Mouse (Mus musculus) erythroblast, embryonic 14.5 days (primary cell): ENCODE data around the gene Grid1.

ENCODE experiments used
- GATA1 ChIP-seq: IDR thresholded peaks from 2 replicates; pipeline ENCODE4 v1.6.1; 2012; ENCODE audit warnings: low read length, inconsistent platforms, mixed read lengths
- TAL1 ChIP-seq: IDR thresholded peaks from 3 replicates; pipeline ENCODE4 v1.6.1; 2012; ENCODE audit warnings: low read length, inconsistent platforms, mixed read lengths

- TF ChIP-seq GATA1 (no peak), TAL1 (no peak)
Measured at GRCm38 (mm10) chr14:35093561-35094186, 273.8 kb downstream of the Grid1 start.
